Mouse (Mus musculus): ENCODE measurements at regions not wholly inside any gene's neighbourhood (a gene's known extent, or its start where the extent isn't known, plus 50 kb on each side); places are given as distances from the start of the nearest gene placed in this dataset.

GRCm38 (mm10) chr9:14174324-14175040, 100.4 kb upstream of the Sesn3 start:
- no peak for DNase-seq (ENCODE audit: low read depth, low spot score)

GRCm38 (mm10) chr9:14175041-14175881, 99.6 kb upstream of the Sesn3 start:
- DNase-seq (ENCODE audit: low read depth, low spot score), result peak; percentile 55

GRCm38 (mm10) chr9:14179777-14180176, 95.1 kb upstream of the Sesn3 start:
- no peak for DNase-seq (ENCODE audit: low read depth, low spot score)

GRCm38 (mm10) chr9:14184261-14184660, 90.6 kb upstream of the Sesn3 start:
- no peak for DNase-seq (ENCODE audit: low read depth, low spot score)

GRCm38 (mm10) chr9:14185681-14186080, 89.2 kb upstream of the Sesn3 start:
- DNase-seq (ENCODE audit: low read depth, low spot score), result no peak

- no peak for DNase-seq (ENCODE audit: low read depth, low spot score)
Measured at GRCm38 (mm10) chr9:14187753-14188152, 87.1 kb upstream of the Sesn3 start.

GRCm38 (mm10) chr9:14188504-14188903, 86.4 kb upstream of the Sesn3 start:
- DNase-seq (ENCODE audit: low read depth, low spot score), result no peak

GRCm38 (mm10) chr9:14190660-14191059, 84.2 kb upstream of the Sesn3 start:
- no peak for DNase-seq (ENCODE audit: low read depth, low spot score)

GRCm38 (mm10) chr9:14194748-14195147, 80.1 kb upstream of the Sesn3 start:
- DNase-seq (ENCODE audit: low read depth, low spot score), result no peak

GRCm38 (mm10) chr9:14199116-14199515, 75.8 kb upstream of the Sesn3 start:
- DNase-seq (ENCODE audit: low read depth, low spot score), result no peak

- DNase-seq (ENCODE audit: low read depth, low spot score), result no peak
Measured at GRCm38 (mm10) chr9:14199983-14200700, 74.7 kb upstream of the Sesn3 start.

GRCm38 (mm10) chr9:14200852-14201251, 74.0 kb upstream of the Sesn3 start:
- DNase-seq (ENCODE audit: low read depth, low spot score), result no peak

- no peak for DNase-seq (ENCODE audit: low read depth, low spot score)
Measured at GRCm38 (mm10) chr9:14202551-14203306, 72.1 kb upstream of the Sesn3 start.

- DNase-seq (ENCODE audit: low read depth, low spot score), result no peak
Measured at GRCm38 (mm10) chr9:14203307-14203695, 71.6 kb upstream of the Sesn3 start.

GRCm38 (mm10) chr9:14203768-14204416, 71.0 kb upstream of the Sesn3 start:
- DNase-seq (ENCODE audit: low read depth, low spot score), result no peak

- DNase-seq (ENCODE audit: low read depth, low spot score), result no peak
Measured at GRCm38 (mm10) chr9:14204817-14205216, 70.0 kb upstream of the Sesn3 start.

- no peak for DNase-seq (ENCODE audit: low read depth, low spot score)
Measured at GRCm38 (mm10) chr9:14206838-14207560, 67.9 kb upstream of the Sesn3 start.

GRCm38 (mm10) chr9:14207561-14207936, 67.3 kb upstream of the Sesn3 start:
- DNase-seq (ENCODE audit: low read depth, low spot score), result no peak

GRCm38 (mm10) chr9:14213283-14213682, 61.6 kb upstream of the Sesn3 start:
- no peak for DNase-seq (ENCODE audit: low read depth, low spot score)

- DNase-seq (ENCODE audit: low read depth, low spot score), result no peak
Measured at GRCm38 (mm10) chr9:14215171-14215782, 59.6 kb upstream of the Sesn3 start.
